Mouse (Mus musculus) bone marrow, adult 2 months (tissue): ENCODE data around the gene Padi2. TPM values are rescaled to one million over a fixed set of nuclear protein-coding genes. Genes with fewer than 3 reads are reported as not detected.

Source experiments
- H3K27ac ChIP-seq: fragments of 200-500 bp; 2 replicates; pipeline ENCODE4 v1.5.1; 2012; ENCODE audit warnings: low read depth, mild to moderate bottlenecking, control low read depth, inconsistent platforms, low read length; ENCODE audit not compliant: control insufficient read depth, poor library complexity, insufficient read depth
- H3K4me1 ChIP-seq: fragments of 200-500 bp; 2 replicates; pipeline ENCODE4 v1.6.1; 2011; ENCODE audit warnings: low read length; ENCODE audit not compliant: control insufficient read depth, insufficient read depth
- H3K4me3 ChIP-seq: fragments of 200-500 bp; replicated peaks from 2 replicates; pipeline ENCODE3; 2011; ENCODE audit warnings: mild to moderate bottlenecking, low read depth, low read length, control low read depth; ENCODE audit not compliant: control insufficient read depth
- CTCF ChIP-seq: fragments of 200-500 bp; IDR thresholded peaks from 2 replicates; pipeline ENCODE4 v1.5.1; 2011; ENCODE audit warnings: low read length, control low read depth; ENCODE audit not compliant: control insufficient read depth, insufficient read depth
- POLR2A ChIP-seq: fragments of 200-500 bp; IDR thresholded peaks from 2 replicates; pipeline ENCODE4 v1.6.1; 2011; ENCODE audit warnings: low read depth, mild to moderate bottlenecking, control low read depth, low read length, borderline replicate concordance; ENCODE audit not compliant: control insufficient read depth
- WGBS: fragments of 180-500 bp; shearing (Covaris S2); methylation state at CpG from one replicate; pipeline ENCODE4 v1.1.7; 2018; 5-methylcytosine and 5-hydroxymethylcytosine counted together
- polyA plus RNA-seq: library from polyadenylated mRNA; stranded (reverse); fragments of >200 nt; gene quantifications from 2 replicates; pipeline ENCODE4 v1.2.4, GENCODE M21; 2011; ENCODE audit warnings: low replicate concordance; ENCODE audit not compliant: missing spikeins, insufficient read depth, insufficient read length

The Padi2 gene
- polyA plus RNA-seq, 1 experiment: 11.4 TPM

- peaks cover 7% of the 10 kb centered on the region for H3K4me1 ChIP-seq
- WGBS: 3% methylated on average over 5 of the region's 5 CpGs
These were observed 38.9 kb downstream of the Padi2 start for GRCm38 (mm10) chr4:140944961-140945442.

GRCm38 (mm10) chr4:140945571-140945970, 39.4 kb downstream of the Padi2 start:
- no peak for TF ChIP-seq CTCF
- no peak for TF ChIP-seq POLR2A
- Histone ChIP-seq H3K4me3 (no peak overlapping the region), H3K4me1 (peaks cover 7% of the 10 kb centered on the region), H3K27ac (peak overlapping the region; percentile 89)
- WGBS: 60% methylated on average over 4 of the region's 4 CpGs

More at GRCm38 (mm10) chr4:140944961-140945442, 38.9 kb downstream of the Padi2 start:
- Histone ChIP-seq H3K4me3 (no peak overlapping the region), H3K27ac (peak overlapping the region; percentile 89)
- no peak for TF ChIP-seq CTCF
- TF ChIP-seq POLR2A: no peak

GRCm38 (mm10) chr4:140946048-140946447, 39.9 kb downstream of the Padi2 start:
- Histone ChIP-seq H3K4me1 (peaks cover 7% of the 10 kb centered on the region), H3K4me3 (no peak overlapping the region), H3K27ac (peak overlapping the region; percentile 14; the same call in 1 of the 2 replicates)
- WGBS: 51% methylated on average over 4 of the region's 4 CpGs
- TF ChIP-seq CTCF (no peak), POLR2A (no peak)

- 84% methylated on average over 14 of the region's 14 CpGs for WGBS
- no peak overlapping the region for H3K4me3 ChIP-seq
- TF ChIP-seq POLR2A (no peak), CTCF (no peak)
- H3K4me1 ChIP-seq: peaks cover 9% of the 10 kb centered on the region
- peak overlapping the region; percentile 21 for H3K27ac ChIP-seq
These were observed 40.5 kb downstream of the Padi2 start for GRCm38 (mm10) chr4:140946580-140947205.

GRCm38 (mm10) chr4:140947487-140948440, 41.6 kb downstream of the Padi2 start:
- Histone ChIP-seq H3K4me3 (no peak overlapping the region), H3K27ac (peak overlapping the region; percentile 33), H3K4me1 (peaks cover 13% of the 10 kb centered on the region)
- 73% methylated on average over 12 of the region's 12 CpGs for WGBS
- TF ChIP-seq CTCF (no peak), POLR2A (no peak)

- peaks cover 15% of the 10 kb centered on the region for H3K4me1 ChIP-seq
- no peak overlapping the region for H3K4me3 ChIP-seq
- peak overlapping the region; percentile 33 for H3K27ac ChIP-seq
- WGBS: 53% methylated on average over 6 of the region's 6 CpGs
- TF ChIP-seq CTCF: no peak
- no peak for TF ChIP-seq POLR2A
These were observed 42.3 kb downstream of the Padi2 start for GRCm38 (mm10) chr4:140948481-140948880.

GRCm38 (mm10) chr4:140949052-140949451, 42.9 kb downstream of the Padi2 start:
- Histone ChIP-seq H3K4me3 (no peak overlapping the region), H3K4me1 (peaks cover 15% of the 10 kb centered on the region), H3K27ac (peak overlapping the region; percentile 26; the same call in 1 of the 2 replicates)
- WGBS: 60% methylated on average over 8 of the region's 8 CpGs
- TF ChIP-seq CTCF (no peak), POLR2A (no peak)

GRCm38 (mm10) chr4:140949616-140950015, 43.5 kb downstream of the Padi2 start:
- Histone ChIP-seq H3K4me1 (peaks cover 15% of the 10 kb centered on the region), H3K27ac (no peak overlapping the region)
- 77% methylated on average over 16 of the region's 16 CpGs for WGBS

More at GRCm38 (mm10) chr4:140949616-140950015, 43.5 kb downstream of the Padi2 start:
- TF ChIP-seq POLR2A (no peak), CTCF (no peak)
- H3K4me3 ChIP-seq: no peak overlapping the region
